Mouse (Mus musculus) B cell, adult 67 days (primary cell): ENCODE results near the gene Ackr3. TPM values are rescaled to one million over a fixed set of nuclear protein-coding genes. Genes with fewer than 3 reads are reported as not detected.

Source experiments
- total RNA-seq, 2 experiments: library from RNA; stranded (reverse); gene quantifications; 4 replicates each; pipeline ENCODE4 v1.2.4; 2023

Ackr3 gene
- 10 to 100 TPM in 1 of 2 experiments, 1 to 10 TPM in 1; 8.6 to 13.2 TPM for total RNA-seq

DNA sequence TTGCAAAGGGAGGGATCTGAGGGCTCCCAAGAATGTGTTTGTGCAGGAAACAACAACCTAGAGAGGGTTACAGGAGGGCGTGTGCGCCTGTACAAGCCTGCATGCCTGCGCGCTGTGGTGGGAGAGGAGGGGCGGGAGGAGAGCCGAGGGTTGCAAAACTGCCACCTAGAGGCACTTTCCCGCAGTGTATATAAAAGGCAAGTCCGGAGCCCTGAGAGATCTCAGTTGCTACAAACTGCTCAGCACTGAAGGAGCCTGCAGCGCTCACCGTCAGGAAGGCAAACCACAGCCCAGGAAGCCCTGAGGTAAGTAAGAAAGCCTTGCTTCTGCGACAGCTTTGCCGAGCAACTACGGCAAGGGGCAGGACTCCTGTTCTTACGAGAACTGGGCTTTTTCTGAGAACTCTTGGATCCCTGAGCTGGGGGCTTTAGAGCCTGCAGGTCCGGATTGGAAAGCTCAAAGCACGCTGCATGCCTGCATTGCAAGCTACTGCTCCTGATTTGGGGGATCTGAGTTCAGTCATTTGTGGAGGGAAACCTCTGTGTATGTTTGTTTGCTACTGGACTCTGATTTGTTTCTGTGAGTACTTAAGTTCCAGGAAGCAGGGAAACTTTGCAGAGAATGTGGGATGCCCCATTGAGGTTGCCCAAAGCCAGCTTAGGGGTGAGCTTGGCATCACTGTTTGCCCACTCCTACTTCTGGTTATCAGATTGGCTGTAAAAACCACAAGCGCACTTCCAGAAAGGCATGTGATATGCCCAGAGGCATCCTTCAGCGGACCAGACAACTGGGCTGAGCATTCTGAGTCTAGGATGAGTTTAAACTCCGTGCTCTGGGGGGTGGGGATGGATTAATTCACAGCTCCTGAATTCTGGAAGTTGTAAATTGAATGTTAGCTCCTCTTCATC, at the start of gene Ackr3:
TSS of gene Ackr3 (plus strand) at position 198 of the 908 bp plus-strand sequence.

Other genes with a start within 250 kb of the Ackr3 start
- not detected for gene Asb18, start 189.3 kb upstream of the Ackr3 start, total RNA-seq
- not detected for gene Iqca, start 50.6 kb upstream of the Ackr3 start, total RNA-seq